Mouse (Mus musculus): ENCODE measurements around the gene Syt15.

- TF ChIP-seq TAL1 (IDR thresholded peaks at IDR 0.05; ENCODE audit: low read length), result no peak
- no peak for TF ChIP-seq GATA1 (IDR thresholded peaks at IDR 0.05; ENCODE audit: low read length)
Observed at GRCm38 (mm10) chr14:34273280-34273679, 53.9 kb downstream of the Syt15 start.

Measured in erythroblast, embryonic 14.5 days (primary cell).